Comparison of ENCODE assay signal across 18 mouse cellular contexts in genomic region chr6:127723126-127723525, GRCm38 (mm10). TPM values are rescaled to one million over a fixed set of nuclear protein-coding genes. Genes with fewer than 3 reads are reported as not detected.
DNase-seq lines count a peak whose midpoint lies in the region; ATAC-seq and TF ChIP-seq lines count a peak whose summit lies in the region.
"Had no signal": no experiment of that assay in that cellular context is flagged by ENCODE, and none has a peak within 500 bp of the region (broad histone marks: within the 10 kb centered on the region; RNA-seq: fewer than 3 reads in every experiment).

No protein-coding gene starts in this region.

- no peak overlapping the region for H3K9ac ChIP-seq in forebrain, embryonic 11.5 days (ENCODE audit: low read length)
- no peak overlapping the region for H3K9ac ChIP-seq in forebrain, embryonic 15.5 days (replicated peaks)
- H3K9ac ChIP-seq in neural tube, embryonic 12.5 days: no peak overlapping the region
- H3K9ac ChIP-seq in stomach, postnatal 0 days (ENCODE audit: low read length): no peak overlapping the region
- H3K9ac ChIP-seq: limb, embryonic 15.5 days had no signal

- ATAC-seq in forebrain, embryonic 11.5 days (replicated peaks; ENCODE audit: low FRiP score): no peak
- ATAC-seq in forebrain, embryonic 15.5 days (replicated peaks): no peak
- peak; percentile 25; the same call in 1 of the 2 replicates for ATAC-seq in neural tube, embryonic 12.5 days (ENCODE audit: low FRiP score, low read depth)
- no peak for ATAC-seq in stomach, postnatal 0 days (ENCODE audit: low FRiP score, low TSS enrichment)
- ATAC-seq in erythroid progenitor cell, adult 5-6 weeks (replicated peaks; ENCODE audit: low FRiP score, poor library complexity, severe bottlenecking): no peak

- no peaks in the 10 kb centered on the region for H3K27me3 ChIP-seq in forebrain, embryonic 11.5 days (ENCODE audit: control insufficient read depth, insufficient read depth, low read length)
- no peaks in the 10 kb centered on the region for H3K27me3 ChIP-seq in forebrain, embryonic 15.5 days
- no peaks in the 10 kb centered on the region for H3K27me3 ChIP-seq in hindbrain, embryonic 10.5 days (ENCODE audit: insufficient read depth, poor library complexity, severe bottlenecking)
- H3K27me3 ChIP-seq in neural tube, embryonic 12.5 days (replicated peaks): no peaks in the 10 kb centered on the region
- H3K27me3 ChIP-seq in stomach, postnatal 0 days (ENCODE audit: control insufficient read depth, insufficient read depth, low read length): no peaks in the 10 kb centered on the region
- H3K27me3 ChIP-seq: limb, embryonic 15.5 days had no signal

- 0 out of 2 replicates have a peak overlapping the region, but pooled peaks have one; percentile 15 for H3K4me2 ChIP-seq in forebrain, embryonic 11.5 days (ENCODE audit: low read depth, low read length, severe bottlenecking)
- no peak overlapping the region for H3K4me2 ChIP-seq in forebrain, embryonic 15.5 days (replicated peaks)
- no peak overlapping the region for H3K4me2 ChIP-seq in neural tube, embryonic 12.5 days (replicated peaks)
- no peak overlapping the region for H3K4me2 ChIP-seq in stomach, postnatal 0 days (replicated peaks; ENCODE audit: low read depth)
- H3K4me2 ChIP-seq: limb, embryonic 15.5 days had no signal

- H3K36me3 ChIP-seq in forebrain, embryonic 11.5 days (ENCODE audit: control insufficient read depth, insufficient read depth, low read length): no peaks in the 10 kb centered on the region
- 0 out of 2 replicates have a peak, but pooled peaks cover 5% of the 10 kb centered on the region for H3K36me3 ChIP-seq in forebrain, embryonic 15.5 days
- peaks cover 41% of the 10 kb centered on the region for H3K36me3 ChIP-seq in hindbrain, embryonic 10.5 days
- peaks cover 18% of the 10 kb centered on the region for H3K36me3 ChIP-seq in neural tube, embryonic 12.5 days
- no peaks in the 10 kb centered on the region for H3K36me3 ChIP-seq in stomach, postnatal 0 days (ENCODE audit: control insufficient read depth, insufficient read depth, low read length)
- H3K36me3 ChIP-seq: limb, embryonic 15.5 days had no signal

- WGBS in forebrain, embryonic 11.5 days: 28% methylated on average over 8 of the region's 8 CpGs
- 26% methylated on average over 8 of the region's 8 CpGs for WGBS in forebrain, embryonic 15.5 days
- 18% methylated on average over 8 of the region's 8 CpGs for WGBS in hindbrain, embryonic 10.5 days
- 30% methylated on average over 8 of the region's 8 CpGs for WGBS in neural tube, embryonic 12.5 days
- WGBS in stomach, postnatal 0 days: 58% methylated on average over 8 of the region's 8 CpGs

- TF ChIP-seq CTCF in stomach, postnatal 0 days (IDR thresholded peaks at IDR 0.05; ENCODE audit: low read depth): no peak

- H3K4me3 ChIP-seq in forebrain, embryonic 11.5 days (ENCODE audit: low read depth, low read length): no peak overlapping the region
- H3K4me3 ChIP-seq in forebrain, embryonic 15.5 days: no peak overlapping the region
- no peak overlapping the region for H3K4me3 ChIP-seq in hindbrain, embryonic 10.5 days
- H3K4me3 ChIP-seq in neural tube, embryonic 12.5 days: no peak overlapping the region
- H3K4me3 ChIP-seq in stomach, postnatal 0 days (ENCODE audit: low read depth, low read length): no peak overlapping the region
- H3K4me3 ChIP-seq: heart, adult 2 months; limb, embryonic 15.5 days had no signal

- no peaks in the 10 kb centered on the region for H3K9me3 ChIP-seq in forebrain, embryonic 11.5 days (ENCODE audit: control insufficient read depth, low read length)
- H3K9me3 ChIP-seq in forebrain, embryonic 15.5 days: no peaks in the 10 kb centered on the region
- H3K9me3 ChIP-seq in hindbrain, embryonic 10.5 days: no peaks in the 10 kb centered on the region
- no peaks in the 10 kb centered on the region for H3K9me3 ChIP-seq in neural tube, embryonic 12.5 days
- no peaks in the 10 kb centered on the region for H3K9me3 ChIP-seq in stomach, postnatal 0 days (ENCODE audit: control insufficient read depth, low read length)
- H3K9me3 ChIP-seq: limb, embryonic 15.5 days had no signal

- no peak overlapping the region for H3K27ac ChIP-seq in forebrain, embryonic 11.5 days (ENCODE audit: low read depth, low read length)
- H3K27ac ChIP-seq in forebrain, embryonic 15.5 days (replicated peaks): no peak overlapping the region
- H3K27ac ChIP-seq in hindbrain, embryonic 10.5 days: peak overlapping the region; percentile 70
- 0 out of 2 replicates have a peak overlapping the region, but pooled peaks have one; percentile 12 for H3K27ac ChIP-seq in neural tube, embryonic 12.5 days
- H3K27ac ChIP-seq in stomach, postnatal 0 days (replicated peaks): no peak overlapping the region
- H3K27ac ChIP-seq: heart, adult 2 months; kidney, postnatal 0 days; limb, embryonic 15.5 days had no signal

- H3K4me1 ChIP-seq in forebrain, embryonic 11.5 days (replicated peaks; ENCODE audit: control insufficient read depth, insufficient read depth, low read length): peaks cover 7% of the 10 kb centered on the region; the same call in 1 of the 2 replicates
- H3K4me1 ChIP-seq in forebrain, embryonic 15.5 days: 0 out of 2 replicates have a peak, but pooled peaks cover 5% of the 10 kb centered on the region
- peaks cover 57% of the 10 kb centered on the region for H3K4me1 ChIP-seq in hindbrain, embryonic 10.5 days (replicated peaks)
- H3K4me1 ChIP-seq in neural tube, embryonic 12.5 days: peaks cover 16% of the 10 kb centered on the region
- H3K4me1 ChIP-seq in stomach, postnatal 0 days (replicated peaks; ENCODE audit: control insufficient read depth, insufficient read depth): no peaks in the 10 kb centered on the region
- H3K4me1 ChIP-seq: limb, embryonic 15.5 days had no signal

- no peak for TF ChIP-seq EP300 in stomach, postnatal 0 days (optimal IDR thresholded peaks at IDR 0.05)

- DNase-seq in forebrain, embryonic 11.5 days (ENCODE audit: low spot score): no peak
- DNase-seq in Muller cell, postnatal 12 days (ENCODE audit: inconsistent ontology term): peak; percentile 76
- DNase-seq in hindbrain, embryonic 10.5 days (ENCODE audit: low spot score): peak; percentile 24
- no peak for DNase-seq in stomach, postnatal 0 days (ENCODE audit: low spot score)
- DNase-seq in cerebellum, adult 9-11 months: no peak
- DNase-seq: adrenal gland, adult 8-10 months; cerebellum, adult 11-12 months; heart, adult 2 months; layer of hippocampus, postnatal 36 days; thymus, postnatal 14 days had no signal

RNA-seq across cellular contexts. Expression of gene Prmt8, which starts 46.1 kb away (rescaled TPM):
- 11.1 and 11.8 TPM in 2 replicates for polyA plus RNA-seq in forebrain, embryonic 11.5 days (2014; fragmentation: Nextera tagmentation; extraction: Ambion mirVana)
- 26.1 and 26.8 TPM in 2 replicates for polyA plus RNA-seq in forebrain, embryonic 15.5 days (2015; fragmentation: Nextera tagmentation; extraction: Ambion mirVana)
- 24.7 and 38.5 TPM in 2 replicates for polyA plus RNA-seq in hindbrain, embryonic 10.5 days (2016; fragmentation: Nextera tagmentation; extraction: Ambion mirVana)
- 44.9 and 47.5 TPM in 2 replicates for polyA plus RNA-seq in neural tube, embryonic 12.5 days (2016; fragmentation: Nextera tagmentation; extraction: Ambion mirVana)
- 0.12 TPM in 1 of 2 replicates, not detected in the other for polyA plus RNA-seq in stomach, postnatal 0 days (2015; fragmentation: Nextera tagmentation; extraction: Ambion mirVana)
- total RNA-seq in erythroid progenitor cell, adult 5-6 weeks (2015; ENCODE audit: low replicate concordance): not detected in 2 replicates
- total RNA-seq in erythroid progenitor cell, adult 5-6 weeks (2017; ENCODE audit: low replicate concordance): not detected in 2 replicates
- total RNA-seq: heart, adult 2 months; hematopoietic stem cell, adult 5-6 weeks; monocyte, adult 5-6 weeks had no signal
- polyA plus RNA-seq: heart, adult 2 months; kidney, postnatal 0 days; lung, embryonic 16.5 days had no signal

Comparison
In these comparisons a context has a peak if more than half of its experiments do, and no peak if none do; other contexts are left out.
1. DNase-seq: peak in Muller cell, postnatal 12 days (single experiment) and hindbrain, embryonic 10.5 days (single experiment); none in forebrain, embryonic 11.5 days (single experiment), stomach, postnatal 0 days (single experiment) and cerebellum, adult 9-11 months (single experiment).
2. H3K27ac ChIP-seq: peak in hindbrain, embryonic 10.5 days (single experiment) and neural tube, embryonic 12.5 days (single experiment); none in forebrain, embryonic 11.5 days (single experiment), forebrain, embryonic 15.5 days (single experiment) and stomach, postnatal 0 days (single experiment).
3. RNA of gene Prmt8, which starts 46.1 kb away (polyA plus RNA-seq): 44.9 to 47.5 TPM in neural tube, embryonic 12.5 days, 24.7 to 38.5 TPM in hindbrain, embryonic 10.5 days, 26.1 to 26.8 TPM in forebrain, embryonic 15.5 days and 11.1 to 11.8 TPM in forebrain, embryonic 11.5 days; 0.12 TPM in stomach, postnatal 0 days; every median in the first group is over 10 times any median in the second.